ENCODE assay signal across 14 mouse cellular contexts in the genomic region with DNA sequence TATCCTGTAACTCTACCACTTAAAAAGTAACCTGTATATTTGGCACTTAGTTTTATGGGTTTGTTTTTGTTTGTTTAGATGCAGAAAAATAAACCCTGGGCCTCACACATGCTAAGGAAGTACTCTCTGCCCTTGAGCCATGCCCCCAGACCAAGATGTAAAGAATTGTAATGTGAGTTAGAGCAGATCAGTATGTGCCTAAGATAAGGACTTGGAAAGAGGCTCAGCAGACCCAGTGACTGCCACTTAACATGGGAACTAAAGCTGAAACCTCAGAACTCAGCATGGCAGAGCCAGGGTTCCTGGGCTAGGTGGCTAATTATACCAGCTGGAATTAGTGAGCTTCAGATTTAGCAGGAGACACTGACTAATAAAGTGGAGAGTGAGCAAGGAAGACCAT.
"Had no signal": no experiment of that assay in that cellular context is flagged by ENCODE, and none has a peak within 500 bp of the region (broad histone marks: within the 10 kb centered on the region; RNA-seq: fewer than 3 reads in every experiment).

No protein-coding gene starts in this region.

- H3K4me1 ChIP-seq: limb, embryonic 12.5 days; limb, embryonic 15.5 days; midbrain, embryonic 13.5 days had no signal

- DNase-seq: kidney, postnatal 14 days; kidney, postnatal 4 days; left cerebral cortex, postnatal 4 days; liver, postnatal 0 days; lung, embryonic 14.5 days; thymus, adult 18-20 months; thymus, postnatal 36 days had no signal

- ATAC-seq: liver, postnatal 0 days; lung, postnatal 0 days; midbrain, embryonic 13.5 days had no signal

- H3K4me2 ChIP-seq: limb, embryonic 12.5 days; limb, embryonic 15.5 days; liver, embryonic 11.5 days; lung, embryonic 14.5 days; midbrain, embryonic 13.5 days had no signal

- H3K27ac ChIP-seq: limb, embryonic 12.5 days; limb, embryonic 15.5 days; liver, embryonic 14.5 days; macrophage; midbrain, embryonic 13.5 days had no signal

- H3K9me3 ChIP-seq: limb, embryonic 12.5 days; limb, embryonic 15.5 days; midbrain, embryonic 13.5 days had no signal

- H3K4me3 ChIP-seq: limb, embryonic 12.5 days; limb, embryonic 15.5 days; midbrain, embryonic 13.5 days had no signal

- H3K27me3 ChIP-seq: limb, embryonic 12.5 days; limb, embryonic 15.5 days; midbrain, embryonic 13.5 days had no signal

- H3K9ac ChIP-seq: limb, embryonic 12.5 days; limb, embryonic 15.5 days; liver, embryonic 14.5 days; liver, postnatal 0 days; lung, embryonic 14.5 days; midbrain, embryonic 13.5 days had no signal

- H3K36me3 ChIP-seq: limb, embryonic 12.5 days; limb, embryonic 15.5 days; midbrain, embryonic 13.5 days had no signal
